Mouse (Mus musculus) embryonic stem cell, embryonic (primary cell): ENCODE measurements at regions not wholly inside any gene's neighbourhood (a gene's known extent, or its start where the extent isn't known, plus 50 kb on each side); places are given as distances from the start of the nearest gene placed in this dataset.

Experiments used
- CTCF ChIA-PET, 4 experiments: fragments of 300-600 bp in 2 of 4; fragments of 350-600 bp in 2 of 4; sonication (Branson Sonifier 250); formaldehyde crosslinking; loops; one replicate each; lab custom pipeline; 2022; ENCODE audit warnings: inconsistent platforms in 2 of 4; lab: Charles Lee
- POLR2A ChIA-PET, 4 experiments: fragments of 300-600 bp in 2 of 4; fragments of 350-600 bp in 2 of 4; sonication (Branson Sonifier 250); formaldehyde crosslinking; loops; one replicate each; lab custom pipeline; 2022; ENCODE audit warnings: antibody characterized with exemption in 4 of 4, inconsistent platforms in 1 of 4; lab: Charles Lee

- POLR2A ChIA-PET: no interaction called here
- CTCF ChIA-PET: no interaction called here
These were observed 1348.1 kb upstream of the Gm7489 start for GRCm38 (mm10) chr15:52536594-52536993.

- ChIA-PET CTCF (no interaction called here), POLR2A (no interaction called here)
These were observed 1326.0 kb upstream of the Gm7489 start for GRCm38 (mm10) chr15:52558682-52559081.

- ChIA-PET CTCF (no interaction called here), POLR2A (no interaction called here)
These were observed 1320.6 kb upstream of the Gm7489 start for GRCm38 (mm10) chr15:52564078-52564477.

GRCm38 (mm10) chr15:52565449-52565851 lies 1319.3 kb upstream of the Gm7489 start:
- CTCF ChIA-PET: no interaction called here
- POLR2A ChIA-PET: no interaction called here

- ChIA-PET CTCF (no interaction called here), POLR2A (no interaction called here)
These were observed 1314.5 kb upstream of the Gm7489 start for GRCm38 (mm10) chr15:52570256-52570655.

GRCm38 (mm10) chr15:52577614-52578013 lies 1307.1 kb upstream of the Gm7489 start:
- ChIA-PET CTCF (no interaction called here), POLR2A (no interaction called here)

GRCm38 (mm10) chr15:52589391-52589790 lies 1295.3 kb upstream of the Gm7489 start:
- ChIA-PET CTCF (no interaction called here), POLR2A (no interaction called here)

GRCm38 (mm10) chr15:52599511-52599910 lies 1285.2 kb upstream of the Gm7489 start:
- POLR2A ChIA-PET: no interaction called here
- CTCF ChIA-PET: no interaction called here

GRCm38 (mm10) chr15:52599957-52600356 lies 1284.7 kb upstream of the Gm7489 start:
- ChIA-PET CTCF (no interaction called here), POLR2A (no interaction called here)

- ChIA-PET CTCF (no interaction called here), POLR2A (no interaction called here)
These were observed 1244.9 kb upstream of the Gm7489 start for GRCm38 (mm10) chr15:52639790-52640189.

GRCm38 (mm10) chr15:52645961-52646360 lies 1238.7 kb upstream of the Gm7489 start:
- ChIA-PET POLR2A (interaction anchor here in 1 of 4 experiments (0.6 kb wide), 1 partner anchor 690 kb away, joined by 4 read pairs; no protein-coding TSS in a partner anchor), CTCF (no interaction called here)

- ChIA-PET CTCF (interaction anchor here in 1 of 4 experiments (1.7 kb wide), 1 partner anchor 9 kb away, joined by 3 read pairs; no protein-coding TSS in a partner anchor), POLR2A (no interaction called here)
These were observed 1226.8 kb upstream of the Gm7489 start for GRCm38 (mm10) chr15:52657916-52658315.
